Mouse (Mus musculus): ENCODE data around the gene Stx8. TPM values are rescaled to one million over a fixed set of nuclear protein-coding genes. Genes with fewer than 3 reads are reported as not detected.

The Stx8 gene
- polyA plus RNA-seq, 1 experiment: 15.9 TPM

GRCm38 (mm10) chr11:68247897-68248296 lies 281.9 kb downstream of the Stx8 start:
- Histone ChIP-seq H3K79me3 (ENCODE audit: low read depth) (no peaks in the 10 kb centered on the region), H3K4me3 (ENCODE audit: insufficient read depth, poor library complexity, severe bottlenecking) (no peak overlapping the region), H3K36me3 (ENCODE audit: control insufficient read depth, insufficient read depth) (peaks cover 33% of the 10 kb centered on the region), H3K79me2 (ENCODE audit: control insufficient read depth, insufficient read depth) (no peaks in the 10 kb centered on the region), H3K27me3 (ENCODE audit: control insufficient read depth, insufficient read depth, insufficient read length) (no peaks in the 10 kb centered on the region), H3ac (ENCODE audit: control insufficient read depth, insufficient read length, low read depth) (no peak overlapping the region)
- TF ChIP-seq MYOD1 (IDR thresholded peaks at IDR 0.05; ENCODE audit: control insufficient read depth, insufficient read length, low read depth): no peak
- TF ChIP-seq USF1 (IDR thresholded peaks at IDR 0.05; ENCODE audit: low read depth): no peak
- no peak for TF ChIP-seq MYOG (IDR thresholded peaks at IDR 0.05; ENCODE audit: control insufficient read depth, extremely low read depth, insufficient read length)
- no peak for TF ChIP-seq CTCF (IDR thresholded peaks at IDR 0.05; ENCODE audit: control insufficient read depth, insufficient read depth, insufficient read length)
- TF ChIP-seq CEBPB (IDR thresholded peaks at IDR 0.05; ENCODE audit: low read depth): no peak
- TF ChIP-seq FOSL1 (IDR thresholded peaks at IDR 0.05; ENCODE audit: insufficient read depth, low read length, poor library complexity, severe bottlenecking): no peak
- TF ChIP-seq MAX (IDR thresholded peaks at IDR 0.05): no peak

- TF ChIP-seq FOSL1 (IDR thresholded peaks at IDR 0.05; ENCODE audit: insufficient read depth, low read length, poor library complexity, severe bottlenecking): no peak
- no peak for TF ChIP-seq MYOD1 (IDR thresholded peaks at IDR 0.05; ENCODE audit: control insufficient read depth, insufficient read length, low read depth)
- no peak for TF ChIP-seq USF1 (IDR thresholded peaks at IDR 0.05; ENCODE audit: low read depth)
- no peak for TF ChIP-seq MAX (IDR thresholded peaks at IDR 0.05)
- no peak for TF ChIP-seq CTCF (IDR thresholded peaks at IDR 0.05; ENCODE audit: control insufficient read depth, insufficient read depth, insufficient read length)
- TF ChIP-seq CEBPB (IDR thresholded peaks at IDR 0.05; ENCODE audit: low read depth): no peak
- TF ChIP-seq MYOG (IDR thresholded peaks at IDR 0.05; ENCODE audit: control insufficient read depth, extremely low read depth, insufficient read length): no peak
- Histone ChIP-seq H3K27me3 (ENCODE audit: control insufficient read depth, insufficient read depth, insufficient read length) (no peaks in the 10 kb centered on the region), H3K79me2 (ENCODE audit: control insufficient read depth, insufficient read depth) (no peaks in the 10 kb centered on the region), H3K4me3 (ENCODE audit: insufficient read depth, poor library complexity, severe bottlenecking) (no peak overlapping the region), H3K36me3 (ENCODE audit: control insufficient read depth, insufficient read depth) (peaks cover 23% of the 10 kb centered on the region), H3K79me3 (ENCODE audit: low read depth) (no peaks in the 10 kb centered on the region), H3ac (ENCODE audit: control insufficient read depth, insufficient read length, low read depth) (no peak overlapping the region)
These were observed 284.1 kb downstream of the Stx8 start for GRCm38 (mm10) chr11:68250106-68250505.

- Histone ChIP-seq H3K79me2 (ENCODE audit: control insufficient read depth, insufficient read depth) (no peaks in the 10 kb centered on the region), H3K79me3 (ENCODE audit: low read depth) (no peaks in the 10 kb centered on the region), H3K4me3 (ENCODE audit: insufficient read depth, poor library complexity, severe bottlenecking) (no peak overlapping the region), H3ac (ENCODE audit: control insufficient read depth, insufficient read length, low read depth) (no peak overlapping the region), H3K36me3 (ENCODE audit: control insufficient read depth, insufficient read depth) (peaks cover 29% of the 10 kb centered on the region), H3K27me3 (ENCODE audit: control insufficient read depth, insufficient read depth, insufficient read length) (no peaks in the 10 kb centered on the region)
- TF ChIP-seq MAX (IDR thresholded peaks at IDR 0.05): no peak
- TF ChIP-seq MYOD1 (IDR thresholded peaks at IDR 0.05; ENCODE audit: control insufficient read depth, insufficient read length, low read depth): no peak
- no peak for TF ChIP-seq USF1 (IDR thresholded peaks at IDR 0.05; ENCODE audit: low read depth)
- TF ChIP-seq CEBPB (IDR thresholded peaks at IDR 0.05; ENCODE audit: low read depth): no peak
- TF ChIP-seq MYOG (IDR thresholded peaks at IDR 0.05; ENCODE audit: control insufficient read depth, extremely low read depth, insufficient read length): no peak
- no peak for TF ChIP-seq CTCF (IDR thresholded peaks at IDR 0.05; ENCODE audit: control insufficient read depth, insufficient read depth, insufficient read length)
- TF ChIP-seq FOSL1 (IDR thresholded peaks at IDR 0.05; ENCODE audit: insufficient read depth, low read length, poor library complexity, severe bottlenecking): no peak
These were observed 287.5 kb downstream of the Stx8 start for GRCm38 (mm10) chr11:68253531-68253930.

Small RNA genes within 50 kb of the gene (microRNA-seq; reads per million reads assigned to microRNA genes)
- not detected for gene Mir6406 (ENCODE audit: borderline microRNAs expressed)

Other genes starting within 250 kb of the Stx8 start
- not detected for gene Glp2r, start 195.0 kb upstream of the Stx8 start, polyA plus RNA-seq (2012; fragmentation: generic; extraction: Trizol)
- not detected for gene Gsg1l2, start 191.6 kb upstream of the Stx8 start, polyA plus RNA-seq (2012; fragmentation: generic; extraction: Trizol)
- gene Dhrs7c, start 168.0 kb upstream of the Stx8 start, polyA plus RNA-seq (2012; fragmentation: generic; extraction: Trizol): 0.08 TPM
- gene Usp43, start 44.0 kb upstream of the Stx8 start, polyA plus RNA-seq (2012; fragmentation: generic; extraction: Trizol): 3.4 TPM
- 0.04 TPM for gene Cfap52, start 542 bp upstream of the Stx8 start, polyA plus RNA-seq (2012; fragmentation: generic; extraction: Trizol)